In the genomic region with DNA sequence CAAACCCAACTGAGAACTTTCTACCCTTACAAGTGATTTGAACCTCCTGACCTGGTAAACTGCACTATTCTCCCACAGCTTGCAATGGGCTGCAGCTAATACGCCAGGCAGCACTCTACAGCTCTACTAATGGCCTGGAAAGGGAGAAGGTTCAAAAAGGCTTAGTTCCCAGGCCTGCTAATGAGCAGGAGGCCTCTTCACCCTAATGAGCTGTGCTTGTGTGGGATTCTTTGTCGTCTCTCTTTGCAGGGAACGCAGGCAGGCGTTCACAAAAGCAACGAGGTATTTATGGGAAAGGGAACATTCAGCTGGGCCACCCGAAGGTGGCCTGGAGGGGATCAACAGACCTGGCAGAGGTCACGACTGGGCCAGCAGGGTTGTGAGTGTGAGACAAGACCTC, we compare ENCODE assay signal across 15 mouse cellular contexts.
DNase-seq lines count a peak whose midpoint lies in the region; ATAC-seq and TF ChIP-seq lines count a peak whose summit lies in the region.
"Had no signal": no experiment of that assay in that cellular context is flagged by ENCODE, and none has a peak within 500 bp of the region (broad histone marks: within the 10 kb centered on the region; RNA-seq: fewer than 3 reads in every experiment).

No protein-coding gene starts in this region.

- peaks cover 12% of the 10 kb centered on the region; the same call in 1 of the 2 replicates for H3K4me1 ChIP-seq in heart, embryonic 13.5 days
- H3K4me1 ChIP-seq in heart, adult 2 months (ENCODE audit: control insufficient read depth, insufficient read depth, low read length): no peaks in the 10 kb centered on the region
- no peaks in the 10 kb centered on the region for H3K4me1 ChIP-seq in embryonic facial prominence, embryonic 11.5 days (ENCODE audit: control insufficient read depth, insufficient read depth, low read length)
- 0 out of 2 replicates have a peak, but pooled peaks cover 4% of the 10 kb centered on the region for H3K4me1 ChIP-seq in forebrain, postnatal 0 days (ENCODE audit: insufficient read depth)
- no peaks in the 10 kb centered on the region; the same call in 1 of the 2 replicates for H3K4me1 ChIP-seq in intestine, postnatal 0 days (replicated peaks; ENCODE audit: control insufficient read depth, insufficient read depth, low read length)
- H3K4me1 ChIP-seq: liver, embryonic 12.5 days; lung, embryonic 15.5 days had no signal

- H3K9me3 ChIP-seq in heart, embryonic 13.5 days: no peaks in the 10 kb centered on the region
- H3K9me3 ChIP-seq in embryonic facial prominence, embryonic 11.5 days (replicated peaks; ENCODE audit: control insufficient read depth, low read length): no peaks in the 10 kb centered on the region
- H3K9me3 ChIP-seq in forebrain, postnatal 0 days (ENCODE audit: low read length): no peaks in the 10 kb centered on the region
- H3K9me3 ChIP-seq in intestine, postnatal 0 days (ENCODE audit: control insufficient read depth): no peaks in the 10 kb centered on the region
- H3K9me3 ChIP-seq: liver, embryonic 12.5 days; lung, embryonic 15.5 days had no signal

- H3K9ac ChIP-seq in heart, embryonic 13.5 days: no peak overlapping the region
- H3K9ac ChIP-seq in heart, adult 2 months (ENCODE audit: low read depth, low read length): no peak overlapping the region
- H3K9ac ChIP-seq in embryonic facial prominence, embryonic 11.5 days (replicated peaks; ENCODE audit: low read length): no peak overlapping the region
- H3K9ac ChIP-seq in forebrain, postnatal 0 days: no peak overlapping the region
- H3K9ac ChIP-seq in intestine, postnatal 0 days (ENCODE audit: low read depth, low read length): no peak overlapping the region
- H3K9ac ChIP-seq: liver, embryonic 12.5 days; lung, embryonic 15.5 days had no signal

- 0 out of 2 replicates have a peak overlapping the region, but pooled peaks have one; percentile 9 for H3K4me2 ChIP-seq in heart, embryonic 13.5 days
- no peak overlapping the region for H3K4me2 ChIP-seq in embryonic facial prominence, embryonic 11.5 days (ENCODE audit: low read depth, low read length)
- H3K4me2 ChIP-seq in forebrain, postnatal 0 days (ENCODE audit: low read depth): no peak overlapping the region
- no peak overlapping the region for H3K4me2 ChIP-seq in intestine, postnatal 0 days (replicated peaks; ENCODE audit: low read depth)
- H3K4me2 ChIP-seq: liver, embryonic 12.5 days; lung, embryonic 15.5 days had no signal

- peaks cover 24% of the 10 kb centered on the region for H3K27me3 ChIP-seq in heart, embryonic 13.5 days (replicated peaks)
- no peaks in the 10 kb centered on the region for H3K27me3 ChIP-seq in heart, adult 2 months (ENCODE audit: control insufficient read depth, insufficient read depth, low read length)
- no peaks in the 10 kb centered on the region for H3K27me3 ChIP-seq in embryonic facial prominence, embryonic 11.5 days (ENCODE audit: control insufficient read depth, insufficient read depth, low read length)
- H3K27me3 ChIP-seq in forebrain, postnatal 0 days (ENCODE audit: insufficient read depth, low read length): no peaks in the 10 kb centered on the region
- H3K27me3 ChIP-seq in intestine, postnatal 0 days (replicated peaks; ENCODE audit: control insufficient read depth, insufficient read depth, low read length): no peaks in the 10 kb centered on the region

- no peak for TF ChIP-seq EP300 in heart, adult 2 months (IDR thresholded peaks at IDR 0.05; ENCODE audit: insufficient read depth, low read depth, low read length)

- peaks cover 4% of the 10 kb centered on the region; the same call in 1 of the 2 replicates for H3K36me3 ChIP-seq in heart, embryonic 13.5 days
- no peaks in the 10 kb centered on the region for H3K36me3 ChIP-seq in heart, adult 2 months (ENCODE audit: control insufficient read depth, insufficient read depth, low read length)
- no peaks in the 10 kb centered on the region for H3K36me3 ChIP-seq in embryonic facial prominence, embryonic 11.5 days (replicated peaks; ENCODE audit: control insufficient read depth, insufficient read depth, low read depth, low read length)
- no peaks in the 10 kb centered on the region for H3K36me3 ChIP-seq in forebrain, postnatal 0 days (ENCODE audit: insufficient read depth)
- H3K36me3 ChIP-seq in intestine, postnatal 0 days (ENCODE audit: control insufficient read depth, insufficient read depth): no peaks in the 10 kb centered on the region
- H3K36me3 ChIP-seq: liver, embryonic 12.5 days; lung, embryonic 15.5 days had no signal

- no peak for DNase-seq in heart, adult 2 months
- DNase-seq in Muller cell, postnatal 12 days (ENCODE audit: inconsistent ontology term): peak; percentile 88
- peak; percentile 12 for DNase-seq in embryonic facial prominence, embryonic 11.5 days (ENCODE audit: low spot score)
- DNase-seq in forebrain, postnatal 0 days: peak; percentile 37
- DNase-seq in kidney, postnatal 4 days: no peak
- no peak for DNase-seq in gastrocnemius, postnatal 25 days
- DNase-seq: cerebellum, adult 11-12 months; gastrocnemius, adult 2 months; heart, adult 18-20 months; right cerebral cortex, postnatal 4 days had no signal

- no peak overlapping the region for H3K27ac ChIP-seq in heart, embryonic 13.5 days (replicated peaks)
- no peak overlapping the region for H3K27ac ChIP-seq in heart, adult 2 months
- no peak overlapping the region for H3K27ac ChIP-seq in embryonic facial prominence, embryonic 11.5 days (replicated peaks; ENCODE audit: low read depth, low read length)
- no peak overlapping the region for H3K27ac ChIP-seq in forebrain, postnatal 0 days (ENCODE audit: low read depth, low read length)
- no peak overlapping the region for H3K27ac ChIP-seq in intestine, postnatal 0 days (ENCODE audit: low read depth, low read length)
- H3K27ac ChIP-seq: gastrocnemius, adult 2 months; kidney, postnatal 0 days; liver, embryonic 12.5 days; lung, embryonic 15.5 days had no signal

- no peak for ATAC-seq in heart, embryonic 13.5 days (ENCODE audit: extremely low read depth, insufficient number of reproducible peaks, low FRiP score, low TSS enrichment)
- no peak; the same call in 1 of the 2 replicates for ATAC-seq in embryonic facial prominence, embryonic 11.5 days (replicated peaks; ENCODE audit: insufficient number of reproducible peaks, low FRiP score, low TSS enrichment, low read depth)
- peak; percentile 68 for ATAC-seq in forebrain, postnatal 0 days
- ATAC-seq in intestine, postnatal 0 days: no peak
- ATAC-seq: liver, embryonic 12.5 days had no signal

- no peaks in the 10 kb centered on the region for H3K79me2 ChIP-seq in heart, adult 2 months (replicated peaks; ENCODE audit: control insufficient read depth, insufficient read depth, low read length)

- no peak for TF ChIP-seq POLR2A in heart, adult 2 months (IDR thresholded peaks at IDR 0.05; ENCODE audit: insufficient read depth, low read depth, low read length)

- WGBS in heart, embryonic 13.5 days: 37% methylated on average over 7 of the region's 7 CpGs
- WGBS in heart, adult 2 months: 61% methylated on average over 7 of the region's 7 CpGs
- 32% methylated on average over 7 of the region's 7 CpGs for WGBS in embryonic facial prominence, embryonic 11.5 days
- 23% methylated on average over 7 of the region's 7 CpGs for WGBS in forebrain, postnatal 0 days
- 62% methylated on average over 7 of the region's 7 CpGs for WGBS in intestine, postnatal 0 days

- no peak for TF ChIP-seq CTCF in heart, adult 2 months (IDR thresholded peaks at IDR 0.05)
- no peak for TF ChIP-seq CTCF in forebrain, postnatal 0 days (IDR thresholded peaks at IDR 0.05; ENCODE audit: low read depth)
- TF ChIP-seq CTCF in intestine, postnatal 0 days (IDR thresholded peaks at IDR 0.05; ENCODE audit: low read depth): no peak

- H3K4me3 ChIP-seq in heart, embryonic 13.5 days: no peak overlapping the region
- H3K4me3 ChIP-seq in heart, adult 2 months: no peak overlapping the region
- H3K4me3 ChIP-seq in embryonic facial prominence, embryonic 11.5 days (ENCODE audit: low read depth, low read length): no peak overlapping the region
- H3K4me3 ChIP-seq in forebrain, postnatal 0 days (ENCODE audit: low read depth, low read length): no peak overlapping the region
- no peak overlapping the region for H3K4me3 ChIP-seq in intestine, postnatal 0 days (ENCODE audit: low read depth, low read length)
- H3K4me3 ChIP-seq: gastrocnemius, adult 2 months; liver, embryonic 12.5 days; lung, embryonic 15.5 days had no signal

- intact Hi-C loops in heart, adult 2 months (cut with DNase I): no loop called here

Comparison
In these comparisons a context has a peak if more than half of its experiments do, and no peak if none do; other contexts are left out.
1. DNase-seq: peak in Muller cell, postnatal 12 days (single experiment), embryonic facial prominence, embryonic 11.5 days (single experiment) and forebrain, postnatal 0 days (single experiment); none in heart, adult 2 months (0 of 2), kidney, postnatal 4 days (0 of 2) and gastrocnemius, postnatal 25 days (single experiment).